Mouse (Mus musculus): ENCODE measurements at regions not wholly inside any gene's neighbourhood (a gene's known extent, or its start where the extent isn't known, plus 50 kb on each side); places are given as distances from the start of the nearest gene placed in this dataset.
A peak's percentile ranks its signal among the peaks of the same experiment; 100 is the strongest.

- WGBS = 19% methylated on average over 1 of the region's 1 CpGs
- DNase-seq (ENCODE audit: low spot score) (peak; percentile 83), ATAC-seq (replicated peaks; ENCODE audit: insufficient number of reproducible peaks, low FRiP score, low TSS enrichment, low read depth) (peak; percentile 75; the same call in 1 of the 2 replicates)
- no peaks in the 10 kb centered on the region for H3K9me3 ChIP-seq (replicated peaks; ENCODE audit: control insufficient read depth, low read length)
- H3K36me3 ChIP-seq (replicated peaks; ENCODE audit: control insufficient read depth, insufficient read depth, low read depth, low read length) = no peaks in the 10 kb centered on the region
- no peak overlapping the region for H3K9ac ChIP-seq (replicated peaks; ENCODE audit: low read length)
- no peak overlapping the region for H3K4me3 ChIP-seq (ENCODE audit: low read depth, low read length)
- H3K27me3 ChIP-seq (ENCODE audit: control insufficient read depth, insufficient read depth, low read length) = no peaks in the 10 kb centered on the region
- H3K4me1 ChIP-seq (ENCODE audit: control insufficient read depth, insufficient read depth, low read length) = no peaks in the 10 kb centered on the region
- no peak overlapping the region for H3K27ac ChIP-seq (replicated peaks; ENCODE audit: low read depth, low read length)
- no peak overlapping the region for H3K4me2 ChIP-seq (ENCODE audit: low read depth, low read length)
Observed at GRCm38 (mm10) chr11:48314500-48314899, 325.7 kb upstream of the Sgcd start.

GRCm38 (mm10) chr11:48295370-48295769, 306.6 kb upstream of the Sgcd start:
- Histone ChIP-seq H3K4me3 (ENCODE audit: low read depth, low read length) (no peak overlapping the region), H3K9me3 (replicated peaks; ENCODE audit: control insufficient read depth, low read length) (no peaks in the 10 kb centered on the region), H3K4me2 (ENCODE audit: low read depth, low read length) (no peak overlapping the region), H3K27ac (replicated peaks; ENCODE audit: low read depth, low read length) (no peak overlapping the region), H3K9ac (replicated peaks; ENCODE audit: low read length) (no peak overlapping the region), H3K36me3 (replicated peaks; ENCODE audit: control insufficient read depth, insufficient read depth, low read depth, low read length) (no peaks in the 10 kb centered on the region), H3K4me1 (ENCODE audit: control insufficient read depth, insufficient read depth, low read length) (no peaks in the 10 kb centered on the region), H3K27me3 (ENCODE audit: control insufficient read depth, insufficient read depth, low read length) (no peaks in the 10 kb centered on the region)
- DNase-seq (ENCODE audit: low spot score) (no peak), ATAC-seq (replicated peaks; ENCODE audit: insufficient number of reproducible peaks, low FRiP score, low TSS enrichment, low read depth) (no peak)
- WGBS = 78% methylated on average over 3 of the region's 3 CpGs

GRCm38 (mm10) chr11:48262492-48262891, 273.7 kb upstream of the Sgcd start:
- Histone ChIP-seq H3K4me2 (ENCODE audit: low read depth, low read length) (no peak overlapping the region), H3K36me3 (replicated peaks; ENCODE audit: control insufficient read depth, insufficient read depth, low read depth, low read length) (no peaks in the 10 kb centered on the region), H3K4me1 (ENCODE audit: control insufficient read depth, insufficient read depth, low read length) (no peaks in the 10 kb centered on the region), H3K27ac (replicated peaks; ENCODE audit: low read depth, low read length) (no peak overlapping the region), H3K4me3 (ENCODE audit: low read depth, low read length) (no peak overlapping the region), H3K9me3 (replicated peaks; ENCODE audit: control insufficient read depth, low read length) (no peaks in the 10 kb centered on the region), H3K9ac (replicated peaks; ENCODE audit: low read length) (no peak overlapping the region), H3K27me3 (ENCODE audit: control insufficient read depth, insufficient read depth, low read length) (no peaks in the 10 kb centered on the region)
- WGBS = 81% methylated on average over 3 of the region's 3 CpGs
- no peak for DNase-seq (ENCODE audit: low spot score)
- no peak for ATAC-seq (replicated peaks; ENCODE audit: insufficient number of reproducible peaks, low FRiP score, low TSS enrichment, low read depth)

- ATAC-seq (replicated peaks; ENCODE audit: insufficient number of reproducible peaks, low FRiP score, low TSS enrichment, low read depth) = no peak
- no peak overlapping the region for H3K27ac ChIP-seq (replicated peaks; ENCODE audit: low read depth, low read length)
Observed at GRCm38 (mm10) chr11:48261089-48261488, 272.3 kb upstream of the Sgcd start.

GRCm38 (mm10) chr11:48250678-48251317, 262.0 kb upstream of the Sgcd start:
- Histone ChIP-seq H3K36me3 (replicated peaks; ENCODE audit: control insufficient read depth, insufficient read depth, low read depth, low read length) (no peaks in the 10 kb centered on the region), H3K4me3 (ENCODE audit: low read depth, low read length) (no peak overlapping the region), H3K9me3 (replicated peaks; ENCODE audit: control insufficient read depth, low read length) (no peaks in the 10 kb centered on the region), H3K9ac (replicated peaks; ENCODE audit: low read length) (no peak overlapping the region), H3K4me2 (ENCODE audit: low read depth, low read length) (no peak overlapping the region), H3K27me3 (ENCODE audit: control insufficient read depth, insufficient read depth, low read length) (no peaks in the 10 kb centered on the region), H3K4me1 (ENCODE audit: control insufficient read depth, insufficient read depth, low read length) (no peaks in the 10 kb centered on the region), H3K27ac (replicated peaks; ENCODE audit: low read depth, low read length) (no peak overlapping the region)
- no peak for ATAC-seq (replicated peaks; ENCODE audit: insufficient number of reproducible peaks, low FRiP score, low TSS enrichment, low read depth)
- WGBS = 51% methylated on average over 4 of the region's 4 CpGs
- no peak for DNase-seq (ENCODE audit: low spot score)

More at GRCm38 (mm10) chr11:48261089-48261488, 272.3 kb upstream of the Sgcd start:
- no peaks in the 10 kb centered on the region for H3K27me3 ChIP-seq (ENCODE audit: control insufficient read depth, insufficient read depth, low read length)
- WGBS = 12% methylated on average over 1 of the region's 1 CpGs
- DNase-seq (ENCODE audit: low spot score) = no peak
- H3K9me3 ChIP-seq (replicated peaks; ENCODE audit: control insufficient read depth, low read length) = no peaks in the 10 kb centered on the region
- H3K36me3 ChIP-seq (replicated peaks; ENCODE audit: control insufficient read depth, insufficient read depth, low read depth, low read length) = no peaks in the 10 kb centered on the region
- H3K4me3 ChIP-seq (ENCODE audit: low read depth, low read length) = no peak overlapping the region
- no peaks in the 10 kb centered on the region for H3K4me1 ChIP-seq (ENCODE audit: control insufficient read depth, insufficient read depth, low read length)
- H3K9ac ChIP-seq (replicated peaks; ENCODE audit: low read length) = no peak overlapping the region
- H3K4me2 ChIP-seq (ENCODE audit: low read depth, low read length) = no peak overlapping the region

GRCm38 (mm10) chr11:48249315-48249714, 260.5 kb upstream of the Sgcd start:
- DNase-seq (ENCODE audit: low spot score) (no peak), ATAC-seq (replicated peaks; ENCODE audit: insufficient number of reproducible peaks, low FRiP score, low TSS enrichment, low read depth) (no peak)
- no peak overlapping the region for H3K9ac ChIP-seq (replicated peaks; ENCODE audit: low read length)
- no peak overlapping the region for H3K4me2 ChIP-seq (ENCODE audit: low read depth, low read length)
- no peaks in the 10 kb centered on the region for H3K27me3 ChIP-seq (ENCODE audit: control insufficient read depth, insufficient read depth, low read length)
- WGBS = 68% methylated on average over 1 of the region's 1 CpGs
- no peak overlapping the region for H3K4me3 ChIP-seq (ENCODE audit: low read depth, low read length)
- H3K27ac ChIP-seq (replicated peaks; ENCODE audit: low read depth, low read length) = no peak overlapping the region
- no peaks in the 10 kb centered on the region for H3K9me3 ChIP-seq (replicated peaks; ENCODE audit: control insufficient read depth, low read length)
- no peaks in the 10 kb centered on the region for H3K36me3 ChIP-seq (replicated peaks; ENCODE audit: control insufficient read depth, insufficient read depth, low read depth, low read length)
- no peaks in the 10 kb centered on the region for H3K4me1 ChIP-seq (ENCODE audit: control insufficient read depth, insufficient read depth, low read length)

GRCm38 (mm10) chr11:48221156-48221555, 232.4 kb upstream of the Sgcd start:
- H3K4me2 ChIP-seq (ENCODE audit: low read depth, low read length) = no peak overlapping the region
- no peaks in the 10 kb centered on the region for H3K27me3 ChIP-seq (ENCODE audit: control insufficient read depth, insufficient read depth, low read length)
- H3K4me3 ChIP-seq (ENCODE audit: low read depth, low read length) = no peak overlapping the region
- no peaks in the 10 kb centered on the region for H3K36me3 ChIP-seq (replicated peaks; ENCODE audit: control insufficient read depth, insufficient read depth, low read depth, low read length)
- H3K9me3 ChIP-seq (replicated peaks; ENCODE audit: control insufficient read depth, low read length) = no peaks in the 10 kb centered on the region
- H3K4me1 ChIP-seq (ENCODE audit: control insufficient read depth, insufficient read depth, low read length) = no peaks in the 10 kb centered on the region
- H3K27ac ChIP-seq (replicated peaks; ENCODE audit: low read depth, low read length) = no peak overlapping the region
- DNase-seq (ENCODE audit: low spot score) = no peak
- H3K9ac ChIP-seq (replicated peaks; ENCODE audit: low read length) = no peak overlapping the region
- WGBS = 87% methylated on average over 4 of the region's 4 CpGs
- ATAC-seq (replicated peaks; ENCODE audit: insufficient number of reproducible peaks, low FRiP score, low TSS enrichment, low read depth) = no peak

- Histone ChIP-seq H3K4me3 (ENCODE audit: low read depth, low read length) (no peak overlapping the region), H3K9ac (replicated peaks; ENCODE audit: low read length) (no peak overlapping the region), H3K9me3 (replicated peaks; ENCODE audit: control insufficient read depth, low read length) (no peaks in the 10 kb centered on the region), H3K27ac (replicated peaks; ENCODE audit: low read depth, low read length) (no peak overlapping the region), H3K27me3 (ENCODE audit: control insufficient read depth, insufficient read depth, low read length) (no peaks in the 10 kb centered on the region), H3K4me2 (ENCODE audit: low read depth, low read length) (no peak overlapping the region), H3K36me3 (replicated peaks; ENCODE audit: control insufficient read depth, insufficient read depth, low read depth, low read length) (no peaks in the 10 kb centered on the region), H3K4me1 (ENCODE audit: control insufficient read depth, insufficient read depth, low read length) (no peaks in the 10 kb centered on the region)
- DNase-seq (ENCODE audit: low spot score) (no peak), ATAC-seq (replicated peaks; ENCODE audit: insufficient number of reproducible peaks, low FRiP score, low TSS enrichment, low read depth) (no peak)
- WGBS = 70% methylated on average over 1 of the region's 1 CpGs
Observed at GRCm38 (mm10) chr11:48219157-48219556, 230.4 kb upstream of the Sgcd start.

Measured in embryonic facial prominence, embryonic 11.5 days (tissue).